Mouse (Mus musculus) lung, embryonic 16.5 days (tissue): ENCODE data around the gene Arrdc2. TPM values are rescaled to one million over a fixed set of nuclear protein-coding genes. Genes with fewer than 3 reads are reported as not detected.

Experiments used
- ATAC-seq: fragments of 200-750 bp; cut with Nextera tagmentation; 2 replicates; pipeline ENCODE4 v1.8.0; 2017; ENCODE audit warnings: low read depth, mild to moderate bottlenecking, moderate library complexity
- H3K27ac ChIP-seq: fragments of 300-500 bp; sonication (generic); 2 replicates; pipeline ENCODE4 v1.5.1; 2014; ENCODE audit warnings: mild to moderate bottlenecking, control low read depth, low read length
- H3K27me3 ChIP-seq: fragments of 300-500 bp; sonication (generic); 2 replicates; pipeline ENCODE4 v1.6.1; 2014; ENCODE audit warnings: low read depth, low read length, mixed read lengths; ENCODE audit not compliant: control insufficient read depth, insufficient read depth
- H3K36me3 ChIP-seq: fragments of 300-500 bp; sonication (generic); 2 replicates; pipeline ENCODE4 v1.6.1; 2014; ENCODE audit warnings: low read length; ENCODE audit not compliant: control insufficient read depth, insufficient read depth
- H3K4me1 ChIP-seq: fragments of 300-500 bp; sonication (generic); replicated peaks from 2 replicates; pipeline ENCODE4 v1.6.1; 2014; ENCODE audit warnings: low read length, mixed read lengths; ENCODE audit not compliant: control insufficient read depth, insufficient read depth
- H3K4me2 ChIP-seq: fragments of 300-500 bp; sonication (generic); 2 replicates; pipeline ENCODE4 v1.6.1; 2014; ENCODE audit warnings: low read depth, low read length, control low read depth
- H3K4me3 ChIP-seq: fragments of 300-500 bp; sonication (generic); 2 replicates; pipeline ENCODE4 v1.5.1; 2014; ENCODE audit warnings: mild to moderate bottlenecking, low read length, control low read depth
- H3K9ac ChIP-seq: fragments of 300-500 bp; sonication (generic); 2 replicates; pipeline ENCODE4 v1.6.1; 2014; ENCODE audit warnings: low read length, control low read depth
- H3K9me3 ChIP-seq: fragments of 300-500 bp; sonication (generic); 2 replicates; pipeline ENCODE4 v1.6.1; 2016; ENCODE audit warnings: low read length; ENCODE audit not compliant: control insufficient read depth
- WGBS: fragments of 180-500 bp; shearing (Covaris S2); extraction: QIAGEN DNeasy Blood & Tissue Kit; methylation state at CpG from one replicate; pipeline ENCODE4 v1.1.7; 2014; 5-methylcytosine and 5-hydroxymethylcytosine counted together
- polyA plus RNA-seq: library from polyadenylated mRNA; unstranded; fragments of >200 nt; fragmentation: Nextera tagmentation; extraction: Ambion mirVana; gene quantifications from 2 replicates; pipeline ENCODE4 v1.2.1, GENCODE M21; 2015

Arrdc2 gene
- polyA plus RNA-seq, 1 experiment from 2014 or later = 4.5 TPM

- H3K4me2 ChIP-seq = no peak overlapping the region
- 16% methylated on average over 29 of the region's 30 CpGs for WGBS
- no peaks in the 10 kb centered on the region for H3K36me3 ChIP-seq
- no peak overlapping the region for H3K27ac ChIP-seq
- no peak overlapping the region for H3K4me3 ChIP-seq
- ATAC-seq = peak; percentile 34
- peaks cover 7% of the 10 kb centered on the region for H3K27me3 ChIP-seq
- no peak overlapping the region for H3K9ac ChIP-seq
- peaks cover 8% of the 10 kb centered on the region for H3K4me1 ChIP-seq
- no peaks in the 10 kb centered on the region for H3K9me3 ChIP-seq
These were observed 18.0 kb downstream of the Arrdc2 start for GRCm38 (mm10) chr8:70821399-70821962.

GRCm38 (mm10) chr8:70820101-70820935 is 19.2 kb downstream of the Arrdc2 start:
- Histone ChIP-seq H3K27me3 (peaks cover 11% of the 10 kb centered on the region), H3K9me3 (no peaks in the 10 kb centered on the region), H3K4me1 (peaks cover 8% of the 10 kb centered on the region), H3K4me2 (peak overlapping the region; percentile 46), H3K4me3 (peak overlapping the region; percentile 27; the same call in 1 of the 2 replicates), H3K36me3 (no peaks in the 10 kb centered on the region), H3K27ac (peak overlapping the region; percentile 33; the same call in 1 of the 2 replicates), H3K9ac (peak overlapping the region; percentile 37)
- WGBS = 5% methylated on average over 31 of the region's 31 CpGs
- ATAC-seq = peak; percentile 82

- Histone ChIP-seq H3K4me2 (peak overlapping the region; percentile 48), H3K9me3 (no peaks in the 10 kb centered on the region), H3K27ac (no peak overlapping the region), H3K4me1 (peaks cover 6% of the 10 kb centered on the region), H3K36me3 (no peaks in the 10 kb centered on the region), H3K9ac (no peak overlapping the region), H3K27me3 (peaks cover 11% of the 10 kb centered on the region), H3K4me3 (peak overlapping the region; percentile 26)
- 5% methylated on average over 28 of the region's 30 CpGs for WGBS
- ATAC-seq = peak; percentile 45
These were observed 22.8 kb downstream of the Arrdc2 start for GRCm38 (mm10) chr8:70816679-70817078.

- H3K9me3 ChIP-seq = no peaks in the 10 kb centered on the region
- 45% methylated on average over 4 of the region's 4 CpGs for WGBS
- H3K4me1 ChIP-seq = no peaks in the 10 kb centered on the region
- ATAC-seq = no peak
- H3K36me3 ChIP-seq = no peaks in the 10 kb centered on the region
- H3K4me3 ChIP-seq = no peak overlapping the region
- no peak overlapping the region for H3K4me2 ChIP-seq
- H3K9ac ChIP-seq = no peak overlapping the region
- no peak overlapping the region for H3K27ac ChIP-seq
- H3K27me3 ChIP-seq = peaks cover 11% of the 10 kb centered on the region
These were observed 26.6 kb downstream of the Arrdc2 start for GRCm38 (mm10) chr8:70812885-70813284.

- Histone ChIP-seq H3K36me3 (no peaks in the 10 kb centered on the region), H3K27ac (no peak overlapping the region), H3K9ac (no peak overlapping the region), H3K4me1 (no peaks in the 10 kb centered on the region), H3K9me3 (no peaks in the 10 kb centered on the region), H3K4me3 (no peak overlapping the region), H3K27me3 (peaks cover 9% of the 10 kb centered on the region), H3K4me2 (no peak overlapping the region)
- no peak for ATAC-seq
- WGBS = 38% methylated on average over 4 of the region's 4 CpGs
These were observed 27.5 kb downstream of the Arrdc2 start for GRCm38 (mm10) chr8:70812055-70812454.

GRCm38 (mm10) chr8:70810962-70811680 is 28.4 kb downstream of the Arrdc2 start:
- no peak overlapping the region for H3K27ac ChIP-seq
- WGBS = 61% methylated on average over 20 of the region's 20 CpGs

GRCm38 (mm10) chr8:70808955-70809701 is 30.4 kb downstream of the Arrdc2 start:
- Histone ChIP-seq H3K9ac (no peak overlapping the region), H3K4me3 (no peak overlapping the region), H3K27me3 (peaks cover 8% of the 10 kb centered on the region), H3K27ac (no peak overlapping the region), H3K9me3 (no peaks in the 10 kb centered on the region), H3K36me3 (no peaks in the 10 kb centered on the region), H3K4me2 (no peak overlapping the region), H3K4me1 (peaks cover 2% of the 10 kb centered on the region; the same call in 1 of the 2 replicates)
- WGBS = 69% methylated on average over 8 of the region's 8 CpGs
- ATAC-seq = no peak

More at GRCm38 (mm10) chr8:70810962-70811680, 28.4 kb downstream of the Arrdc2 start:
- ATAC-seq = no peak
- Histone ChIP-seq H3K4me2 (no peak overlapping the region), H3K9ac (no peak overlapping the region), H3K27me3 (peaks cover under 1% of the 10 kb centered on the region; the same call in 1 of the 2 replicates), H3K4me1 (no peaks in the 10 kb centered on the region), H3K4me3 (no peak overlapping the region), H3K9me3 (no peaks in the 10 kb centered on the region), H3K36me3 (no peaks in the 10 kb centered on the region)

- H3K9ac ChIP-seq = no peak within 1 kb of the TSS
- H3K27ac ChIP-seq = no peak within 1 kb of the TSS
- no peak for ATAC-seq
- H3K4me3 ChIP-seq = no peak within 1 kb of the TSS
- peaks cover 8% of the 10 kb centered on the region for H3K4me1 ChIP-seq
- WGBS = 46% methylated on average over 5 of the region's 5 CpGs
- H3K36me3 ChIP-seq = no peaks in the 10 kb centered on the region
- H3K9me3 ChIP-seq = no peaks in the 10 kb centered on the region
- peaks cover 13% of the 10 kb centered on the region for H3K27me3 ChIP-seq
- no peak within 1 kb of the TSS for H3K4me2 ChIP-seq
These were observed 31.3 kb downstream of the Arrdc2 start, which contains the start of gene Il12rb1 for GRCm38 (mm10) chr8:70808239-70808638. Il12rb1 (plus strand) TSS chr8:70808449.
